Mouse (Mus musculus) ES-Bruce4 (cell line): ENCODE data around the gene Ngp.

ENCODE experiments used
- CTCF ChIP-seq: IDR thresholded peaks from one replicate; pipeline ENCODE4 v1.8.1; 2011; ENCODE audit warnings: low read depth, low read length
- POLR2A ChIP-seq: IDR thresholded peaks from one replicate; pipeline ENCODE4 v1.8.1; 2011; ENCODE audit warnings: low read length; ENCODE audit not compliant: insufficient read depth

DNA sequence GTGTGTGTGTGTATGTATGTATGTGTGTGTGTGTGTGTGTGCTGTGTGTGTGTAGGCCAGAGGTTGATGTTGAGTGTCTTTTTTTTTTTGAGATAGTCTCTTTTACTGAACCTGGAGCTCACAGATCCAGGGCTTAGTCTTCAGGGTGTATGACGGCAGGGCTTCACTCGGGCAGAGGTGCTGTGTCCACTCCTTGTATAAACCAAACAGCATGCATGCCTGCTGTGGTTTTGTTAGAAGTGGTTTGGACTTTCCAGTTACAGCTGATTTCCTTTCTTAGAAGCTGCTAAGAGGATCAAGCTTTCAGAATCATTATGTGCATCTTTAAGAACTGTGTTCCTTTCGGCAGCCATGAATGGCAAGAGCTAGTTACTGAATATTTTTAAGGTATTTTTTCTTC lies 38.4 kb downstream of the Ngp start:
- TF ChIP-seq CTCF (no peak), POLR2A (no peak)
